Mouse (Mus musculus): ENCODE measurements around the gene Trio.

Trio gene

DNA sequence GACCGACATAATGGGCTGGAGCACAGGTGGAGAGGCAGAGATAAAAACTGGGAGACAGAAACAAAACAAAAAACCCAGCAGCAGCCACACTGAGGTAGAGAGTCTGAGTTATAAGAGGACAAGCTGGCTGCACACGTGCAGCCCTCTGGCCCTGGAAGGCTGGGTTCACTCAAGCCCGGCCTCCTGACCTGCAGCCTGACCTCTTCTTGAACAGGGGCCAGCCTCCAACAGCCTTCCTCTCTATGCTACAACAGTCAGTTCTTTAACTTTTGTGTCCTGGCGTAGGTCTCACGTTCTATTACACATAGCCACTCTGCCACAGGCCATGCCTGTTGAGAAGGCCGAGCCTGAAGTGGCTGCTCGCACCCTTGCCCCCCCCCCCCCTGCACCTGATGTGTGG is 147.8 kb downstream of the Trio start:
- DNase-seq (ENCODE audit: low spot score) = no peak

DNA sequence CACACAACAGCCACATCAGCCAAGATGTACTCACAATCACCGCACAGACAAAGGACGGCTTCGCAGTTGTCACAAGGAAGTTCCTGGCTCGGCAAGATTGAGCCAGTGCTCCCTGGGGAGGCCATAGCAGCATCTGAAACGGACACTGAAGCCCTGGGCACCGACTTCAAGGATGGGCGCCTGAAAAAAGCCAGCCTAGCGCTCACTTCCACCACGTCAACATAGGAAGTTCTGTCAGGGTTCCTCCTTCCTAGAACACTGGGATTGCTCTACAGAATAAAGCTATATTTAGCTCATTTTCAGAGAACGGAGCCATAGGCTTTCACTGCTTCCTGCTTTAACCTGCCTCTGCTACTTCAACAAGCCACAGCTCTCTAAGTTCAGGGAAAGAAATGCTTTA is 149.3 kb downstream of the Trio start:
- DNase-seq (ENCODE audit: low spot score) = no peak

DNA sequence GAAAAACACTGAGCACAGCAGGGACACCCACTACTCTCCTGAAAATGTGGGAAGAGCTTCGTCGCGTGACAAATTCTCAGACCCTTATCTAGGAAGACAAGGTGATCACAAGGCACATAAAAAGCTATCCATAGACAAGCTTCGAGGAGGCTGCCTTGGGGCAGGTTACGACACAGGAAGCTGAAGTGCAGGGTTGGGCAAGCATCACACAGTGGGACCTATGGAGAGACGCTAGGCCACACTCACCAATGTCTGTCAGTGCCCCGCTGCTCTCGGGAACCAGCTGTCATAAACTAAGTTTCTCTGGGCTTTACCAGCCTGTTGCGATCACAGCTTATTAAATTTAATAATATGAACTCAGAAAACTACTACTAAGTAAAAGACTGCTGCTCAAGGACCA is 149.9 kb downstream of the Trio start:
- DNase-seq (ENCODE audit: low spot score) = no peak

DNA sequence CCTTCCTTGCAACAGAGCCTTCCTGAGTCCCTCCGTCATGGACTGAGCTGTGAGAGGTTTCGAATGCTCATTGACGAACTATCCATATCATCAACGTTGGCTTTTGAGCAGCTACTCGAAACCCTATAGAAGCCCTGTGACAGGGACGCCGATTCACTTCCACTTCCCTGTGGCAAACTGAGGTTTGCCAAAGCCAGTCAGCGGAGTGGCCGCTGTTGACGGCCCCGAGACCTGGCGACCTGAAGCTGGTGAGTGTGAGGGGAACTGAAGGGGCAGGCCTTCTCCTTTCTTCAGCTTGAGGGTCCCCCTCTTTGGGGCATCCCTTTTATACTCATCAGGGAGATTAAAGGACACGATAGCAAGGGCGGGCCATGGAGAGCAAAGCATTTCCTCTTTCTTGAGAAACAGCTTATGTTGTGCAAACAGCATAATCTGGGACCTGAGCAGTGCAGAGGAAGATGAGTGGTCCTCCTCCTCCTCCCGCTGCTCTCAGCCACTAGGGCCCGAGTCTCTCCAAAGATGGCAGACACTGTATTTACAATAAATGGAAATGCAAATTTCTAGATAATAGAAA is 151.8 kb downstream of the Trio start:
- no peak for DNase-seq (ENCODE audit: low spot score)

DNA sequence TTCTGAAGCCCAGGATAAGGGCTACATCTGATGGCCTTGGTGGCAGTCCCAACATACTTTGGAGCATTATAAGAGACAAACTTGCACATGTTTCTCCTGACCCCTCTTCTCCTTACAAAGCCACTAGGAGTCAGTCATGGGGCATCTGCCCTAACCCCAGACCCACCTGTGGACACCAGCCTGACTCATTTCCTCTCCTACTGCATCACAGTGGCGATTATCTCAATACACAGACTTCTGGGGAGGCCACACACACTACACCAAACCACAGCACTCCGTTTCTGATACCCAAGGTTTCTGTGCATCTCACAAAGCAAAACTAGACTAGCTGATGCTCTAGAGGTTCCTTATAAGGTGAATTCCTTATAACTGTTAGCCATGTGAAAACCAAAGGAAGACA is 153.4 kb downstream of the Trio start:
- DNase-seq (ENCODE audit: low spot score) = no peak

- DNase-seq (ENCODE audit: low spot score) = peak; percentile 72
Measured at GRCm38 (mm10) chr15:27871708-27872107, 153.9 kb downstream of the Trio start.

- no peak for DNase-seq (ENCODE audit: low spot score)
Measured at GRCm38 (mm10) chr15:27871260-27871659, 154.4 kb downstream of the Trio start.

DNA sequence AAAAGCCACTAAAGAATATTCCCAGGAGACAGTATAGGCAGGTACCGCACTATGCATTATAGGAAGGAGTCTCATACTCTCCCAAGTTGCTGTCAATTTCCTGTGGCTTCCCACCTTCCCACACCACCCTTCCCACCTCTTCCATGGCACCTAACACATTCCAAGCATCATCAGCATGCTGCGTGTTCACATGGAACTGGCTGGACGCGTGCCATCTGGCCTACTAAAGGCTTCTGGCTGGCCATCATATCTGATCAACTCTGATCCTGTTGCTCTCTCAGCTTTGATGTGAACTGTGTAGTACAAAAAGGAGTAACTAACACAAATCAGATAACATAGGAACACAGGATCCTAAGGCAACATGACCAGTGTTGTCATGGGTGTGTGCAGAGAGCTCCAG is 156.6 kb downstream of the Trio start:
- no peak for DNase-seq (ENCODE audit: low spot score)

DNA sequence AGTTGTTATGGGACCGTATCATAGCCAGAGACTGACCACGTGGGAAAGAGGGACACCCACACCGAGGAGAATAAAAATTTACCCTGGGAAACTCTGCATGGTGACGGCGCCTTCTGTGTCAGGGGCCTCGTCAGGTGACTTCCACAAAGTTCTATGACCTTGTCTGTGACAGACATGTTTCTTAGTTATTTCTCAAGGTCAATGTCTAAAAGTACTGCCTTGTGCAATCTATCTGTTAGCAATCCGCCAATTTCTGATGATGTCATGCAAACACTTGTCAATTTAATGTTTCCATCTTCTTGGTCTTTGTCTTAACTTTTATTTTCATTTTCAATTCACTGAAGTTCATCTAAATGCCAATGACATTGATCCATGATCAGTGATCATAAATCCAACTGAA is 157.8 kb downstream of the Trio start:
- DNase-seq (ENCODE audit: low spot score) = no peak

GRCm38 (mm10) chr15:27866471-27866870 is 159.2 kb downstream of the Trio start:
- no peak for DNase-seq (ENCODE audit: low spot score)

DNA sequence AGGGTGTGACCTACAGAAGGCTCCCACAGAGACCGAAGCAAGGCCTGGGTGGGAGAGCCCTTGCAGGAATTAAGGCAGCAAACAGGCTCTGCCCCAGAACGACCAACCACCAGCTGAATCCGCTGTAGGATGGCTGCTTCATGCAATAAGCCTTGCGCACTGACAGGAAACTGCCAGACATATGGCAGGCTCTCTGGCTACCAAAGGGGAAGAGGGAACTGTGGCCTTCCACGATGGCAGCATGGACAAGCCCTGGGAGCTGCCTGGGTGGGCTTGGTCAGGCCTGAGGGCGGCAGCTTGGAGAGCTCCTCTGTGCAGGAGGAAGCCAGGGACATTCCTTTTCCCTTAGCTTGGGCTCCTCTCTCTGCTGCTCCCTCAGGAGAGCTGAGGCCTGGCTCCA is 159.6 kb downstream of the Trio start:
- no peak for DNase-seq (ENCODE audit: low spot score)

- no peak for DNase-seq (ENCODE audit: low spot score)
Measured at GRCm38 (mm10) chr15:27864397-27864796, 161.3 kb downstream of the Trio start.

DNA sequence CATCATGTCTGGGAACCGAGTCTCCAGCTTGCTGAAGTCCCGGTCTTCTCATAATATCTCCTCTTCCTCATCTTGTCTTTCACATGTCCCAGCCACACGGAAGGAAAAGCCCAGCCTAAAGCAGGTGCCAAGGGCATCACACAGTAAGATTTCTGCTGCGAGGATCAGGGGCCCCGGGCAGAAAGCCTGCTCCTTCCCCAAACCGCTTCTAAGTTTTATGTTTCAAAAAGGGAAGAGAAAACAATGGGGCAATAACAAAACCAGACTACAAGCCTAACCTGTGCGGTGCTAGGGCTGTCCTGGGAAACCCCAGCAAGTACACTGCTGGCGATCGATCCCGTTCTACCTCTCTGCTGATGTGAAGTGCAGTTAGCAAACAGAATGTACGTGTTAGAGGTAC is 162.7 kb downstream of the Trio start:
- no peak for DNase-seq (ENCODE audit: low spot score)

DNA sequence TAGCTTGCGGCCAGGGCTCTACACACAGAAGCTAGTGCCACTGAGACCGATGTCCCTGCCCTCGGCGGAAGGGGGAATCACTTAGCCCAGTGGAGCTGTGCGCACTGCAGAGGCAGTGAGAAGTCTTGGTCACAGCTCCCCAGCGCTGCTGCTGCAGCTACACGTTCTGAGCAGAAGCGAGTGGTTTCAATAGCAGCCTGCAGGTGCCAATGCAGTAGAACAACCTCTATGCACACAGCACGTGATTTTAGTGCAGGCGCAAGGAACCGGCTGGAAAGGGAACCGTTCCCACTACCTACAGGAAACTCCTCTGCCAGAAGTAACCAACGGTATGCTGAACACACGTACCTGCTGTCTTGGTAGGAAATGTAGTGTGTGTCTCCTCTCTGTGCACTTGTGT is 165.2 kb downstream of the Trio start:
- no peak for DNase-seq (ENCODE audit: low spot score)

DNA sequence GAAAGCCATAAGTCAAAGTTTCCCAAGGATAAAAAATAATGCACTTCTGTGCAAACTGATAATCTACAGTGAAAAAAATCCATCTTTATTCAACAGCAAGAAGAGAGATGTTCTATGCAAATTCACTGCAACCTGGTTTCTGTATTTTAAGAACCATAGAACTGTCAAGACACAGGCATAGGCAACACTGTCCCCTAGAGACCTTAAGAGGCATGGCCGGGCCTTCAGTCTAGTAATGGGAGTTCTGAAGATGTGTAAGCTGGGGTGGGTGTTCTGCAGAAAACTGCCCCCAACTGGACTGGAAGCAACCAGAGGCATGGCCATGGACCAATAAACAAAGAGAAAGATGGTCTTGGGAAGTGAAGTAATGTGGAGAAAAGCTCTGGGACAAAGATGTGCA is 166.1 kb downstream of the Trio start:
- no peak for DNase-seq (ENCODE audit: low spot score)

- DNase-seq (ENCODE audit: low spot score) = no peak
Measured at GRCm38 (mm10) chr15:27859115-27859514, 166.5 kb downstream of the Trio start.

GRCm38 (mm10) chr15:27858179-27858819 is 167.3 kb downstream of the Trio start:
- DNase-seq (ENCODE audit: low spot score) = no peak

DNA sequence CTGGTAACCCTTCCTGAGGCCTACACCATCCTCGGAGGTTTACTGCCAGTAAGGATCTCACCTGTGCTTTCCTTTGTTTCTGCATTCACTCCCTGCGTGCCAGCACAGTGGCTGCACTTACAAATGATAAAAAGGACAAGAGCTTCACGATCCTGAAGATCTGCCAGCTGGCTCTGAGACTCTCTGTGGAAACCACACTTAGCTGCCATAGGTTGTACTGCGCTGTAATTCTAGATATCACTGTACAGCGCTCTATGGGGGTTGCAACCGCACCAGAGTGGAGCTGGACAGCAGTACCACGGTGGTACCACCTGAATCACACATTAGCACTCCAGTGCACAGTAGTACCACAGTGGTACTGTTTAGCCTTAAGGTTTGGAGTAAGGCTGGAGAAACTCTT is 168.4 kb downstream of the Trio start:
- no peak for DNase-seq (ENCODE audit: low spot score)

GRCm38 (mm10) chr15:27856050-27856787 is 169.4 kb downstream of the Trio start:
- no peak for DNase-seq (ENCODE audit: low spot score)

- DNase-seq (ENCODE audit: low spot score) = no peak
Measured at GRCm38 (mm10) chr15:27851312-27851711, 174.3 kb downstream of the Trio start.

- no peak for DNase-seq (ENCODE audit: low spot score)
Measured at GRCm38 (mm10) chr15:27850904-27851303, 174.7 kb downstream of the Trio start.

DNA sequence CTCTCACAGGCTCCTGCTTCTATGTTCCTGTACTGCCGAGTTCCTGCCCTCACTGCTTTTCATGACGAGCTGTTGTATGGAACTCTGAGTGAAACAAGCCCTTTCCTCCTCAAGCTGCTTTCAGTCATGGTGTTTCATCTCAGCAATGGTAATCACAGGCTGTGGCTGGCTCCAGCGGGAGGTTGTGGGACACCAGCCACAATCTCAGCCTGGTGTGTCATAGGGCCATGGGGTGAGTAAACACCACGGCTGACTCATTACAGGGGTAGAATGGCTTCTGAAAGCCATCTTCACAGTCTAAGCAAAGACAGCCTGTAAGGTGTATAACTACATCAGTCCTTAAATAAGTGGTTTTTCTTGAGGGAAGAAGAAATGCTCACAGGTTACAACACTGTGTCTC is 175.7 kb downstream of the Trio start:
- no peak for DNase-seq (ENCODE audit: low spot score)

DNA sequence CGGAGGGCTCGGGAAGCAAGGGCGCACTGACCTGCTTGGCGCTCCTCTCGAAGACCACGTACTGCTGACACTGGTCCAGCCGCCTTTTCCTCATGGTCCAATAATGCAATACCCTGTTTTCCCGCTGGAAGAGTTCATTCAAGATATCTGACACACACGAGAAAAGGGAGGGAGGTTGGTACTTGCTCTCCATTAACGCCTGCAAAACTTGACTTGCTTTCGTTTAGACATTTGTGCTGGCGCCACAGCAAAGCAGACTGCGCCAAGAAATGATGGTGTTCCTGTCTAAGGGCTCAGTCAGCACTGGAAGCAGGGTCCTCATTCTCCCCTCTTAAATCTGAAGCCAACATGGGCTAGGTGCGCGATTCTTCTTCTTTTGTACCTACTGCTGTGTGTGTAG is 184.0 kb downstream of the Trio start:
- DNase-seq (ENCODE audit: low spot score) = no peak

GRCm38 (mm10) chr15:27840579-27840978 is 185.1 kb downstream of the Trio start:
- peak; percentile 77 for DNase-seq (ENCODE audit: low spot score)

Data from testis, postnatal 14 days (tissue).